Mouse (Mus musculus) heart, embryonic 12.5 days (tissue): ENCODE results near the gene Ptprt. TPM values are rescaled to one million over a fixed set of nuclear protein-coding genes. Genes with fewer than 3 reads are reported as not detected.

Experiments
- ATAC-seq: fragments of 200-750 bp; cut with Nextera tagmentation; 2 replicates; pipeline ENCODE4 v1.8.0; 2017; ENCODE audit warnings: moderate TSS enrichment, moderate library complexity; ENCODE audit not compliant: insufficient number of reproducible peaks, low FRiP score
- H3K27ac ChIP-seq: fragments of 300-500 bp; sonication (generic); 2 replicates; pipeline ENCODE4 v1.5.1; 2016; ENCODE audit warnings: mild to moderate bottlenecking, moderate library complexity; ENCODE audit not compliant: poor library complexity, severe bottlenecking
- H3K27me3 ChIP-seq: fragments of 300-500 bp; sonication (generic); replicated peaks from 2 replicates; pipeline ENCODE4 v1.6.1; 2016; ENCODE audit warnings: mild to moderate bottlenecking, moderate library complexity
- H3K36me3 ChIP-seq: fragments of 300-500 bp; sonication (generic); 2 replicates; pipeline ENCODE4 v1.6.1; 2016; ENCODE audit warnings: mild to moderate bottlenecking, moderate library complexity
- H3K4me1 ChIP-seq: fragments of 300-500 bp; sonication (generic); replicated peaks from 2 replicates; pipeline ENCODE4 v1.6.1; 2016; ENCODE audit warnings: mild to moderate bottlenecking
- H3K4me2 ChIP-seq: fragments of 300-500 bp; sonication (generic); 2 replicates; pipeline ENCODE4 v1.6.1; 2016; ENCODE audit warnings: mild to moderate bottlenecking, moderate library complexity
- H3K4me3 ChIP-seq: fragments of 300-500 bp; sonication (generic); 2 replicates; pipeline ENCODE4 v1.5.1; 2016; ENCODE audit warnings: mild to moderate bottlenecking
- H3K9ac ChIP-seq: fragments of 300-500 bp; sonication (generic); 2 replicates; pipeline ENCODE4 v1.6.1; 2016; ENCODE audit warnings: mild to moderate bottlenecking, moderate library complexity
- H3K9me3 ChIP-seq: fragments of 300-500 bp; sonication (generic); replicated peaks from 2 replicates; pipeline ENCODE4 v1.6.1; 2016; ENCODE audit warnings: mild to moderate bottlenecking, moderate library complexity
- WGBS: fragments of 180-500 bp; shearing (Covaris S2); methylation state at CpG from one replicate; pipeline ENCODE4 v1.1.7; 2016; 5-methylcytosine and 5-hydroxymethylcytosine counted together
- polyA plus RNA-seq: library from polyadenylated mRNA; unstranded; fragments of >200 nt; fragmentation: Nextera tagmentation; extraction: Ambion mirVana; gene quantifications from 2 replicates; pipeline ENCODE4 v1.2.1, GENCODE M21; 2016

Ptprt gene
- polyA plus RNA-seq, 1 experiment from 2014 or later, result 0.55 TPM

- no peak for ATAC-seq
- H3K9me3 ChIP-seq, result no peaks in the 10 kb centered on the region
- H3K27me3 ChIP-seq, result no peaks in the 10 kb centered on the region
- 83% methylated on average over 7 of the region's 7 CpGs for WGBS
- H3K4me3 ChIP-seq, result no peak overlapping the region
- no peaks in the 10 kb centered on the region for H3K4me1 ChIP-seq
- H3K9ac ChIP-seq, result no peak overlapping the region
- H3K27ac ChIP-seq, result no peak overlapping the region
- no peaks in the 10 kb centered on the region for H3K36me3 ChIP-seq
- no peak overlapping the region for H3K4me2 ChIP-seq
Measured at GRCm38 (mm10) chr2:161593391-161594152, 1067.4 kb downstream of the Ptprt start.

- Histone ChIP-seq H3K27ac (no peak overlapping the region), H3K27me3 (no peaks in the 10 kb centered on the region), H3K4me2 (no peak overlapping the region), H3K4me1 (no peaks in the 10 kb centered on the region), H3K4me3 (no peak overlapping the region), H3K9ac (no peak overlapping the region), H3K36me3 (no peaks in the 10 kb centered on the region), H3K9me3 (no peaks in the 10 kb centered on the region)
- ATAC-seq, result no peak
Measured at GRCm38 (mm10) chr2:161574401-161574800, 1086.5 kb downstream of the Ptprt start.

DNA sequence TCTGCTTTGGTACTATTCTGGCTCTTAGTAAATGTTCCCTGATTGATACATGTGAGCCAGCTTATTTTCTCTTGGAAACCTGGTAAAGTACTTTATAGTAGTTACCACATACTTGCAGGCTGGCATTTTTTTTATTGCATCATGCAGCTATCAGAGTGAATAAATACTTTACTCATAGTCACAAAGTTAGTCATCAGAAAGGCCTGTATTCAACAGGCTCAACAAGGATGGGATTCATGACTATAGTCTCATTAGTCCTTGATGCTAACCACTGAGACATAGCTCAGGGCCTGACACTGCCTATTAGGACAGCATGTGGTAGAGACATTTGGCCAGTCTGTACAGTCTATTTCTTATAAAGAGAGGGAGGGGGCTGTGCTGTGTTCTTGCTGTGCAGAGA lies 1088.7 kb downstream of the Ptprt start:
- Histone ChIP-seq H3K4me3 (no peak overlapping the region), H3K9ac (no peak overlapping the region)

GRCm38 (mm10) chr2:161570236-161570995 lies 1090.5 kb downstream of the Ptprt start:
- WGBS, result 62% methylated on average over 10 of the region's 10 CpGs
- no peak overlapping the region for H3K27ac ChIP-seq
- no peak overlapping the region for H3K4me3 ChIP-seq
- H3K9ac ChIP-seq, result no peak overlapping the region
- H3K27me3 ChIP-seq, result no peaks in the 10 kb centered on the region
- ATAC-seq, result no peak
- H3K9me3 ChIP-seq, result no peaks in the 10 kb centered on the region
- no peak overlapping the region for H3K4me2 ChIP-seq
- H3K4me1 ChIP-seq, result no peaks in the 10 kb centered on the region
- no peaks in the 10 kb centered on the region for H3K36me3 ChIP-seq

More for the DNA sequence above, 1088.7 kb downstream of the Ptprt start:
- Histone ChIP-seq H3K27ac (no peak overlapping the region), H3K4me1 (no peaks in the 10 kb centered on the region), H3K9me3 (no peaks in the 10 kb centered on the region), H3K4me2 (no peak overlapping the region), H3K36me3 (no peaks in the 10 kb centered on the region), H3K27me3 (no peaks in the 10 kb centered on the region)
- no peak for ATAC-seq

- WGBS, result 70% methylated on average over 2 of the region's 2 CpGs
- Histone ChIP-seq H3K27me3 (no peaks in the 10 kb centered on the region), H3K4me1 (no peaks in the 10 kb centered on the region), H3K4me2 (no peak overlapping the region), H3K36me3 (no peaks in the 10 kb centered on the region), H3K27ac (no peak overlapping the region), H3K9me3 (no peaks in the 10 kb centered on the region), H3K9ac (no peak overlapping the region), H3K4me3 (no peak overlapping the region)
- no peak for ATAC-seq
Measured at GRCm38 (mm10) chr2:161561502-161561901, 1099.4 kb downstream of the Ptprt start.

DNA sequence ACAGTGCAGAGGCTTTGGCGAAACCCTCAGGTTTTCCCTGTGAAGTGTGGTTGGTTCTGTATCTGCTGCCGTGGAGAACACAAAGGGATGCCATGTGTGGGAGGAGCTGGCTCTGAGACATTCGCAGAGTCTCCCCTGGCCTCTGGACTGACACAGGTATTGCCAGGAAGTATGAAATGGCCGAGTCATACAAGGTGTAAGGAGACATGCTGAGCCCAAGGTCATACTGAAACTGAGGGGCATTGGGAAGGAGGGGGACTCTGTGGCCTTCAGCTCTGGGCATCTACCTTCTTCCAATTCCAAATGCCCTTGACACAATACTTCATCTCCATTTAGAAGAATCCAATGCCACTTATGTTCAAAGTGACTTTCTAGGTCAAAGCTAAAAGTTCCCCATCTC lies 1103.1 kb downstream of the Ptprt start:
- H3K9me3 ChIP-seq, result no peaks in the 10 kb centered on the region
- no peak overlapping the region for H3K4me3 ChIP-seq
- H3K4me1 ChIP-seq, result no peaks in the 10 kb centered on the region
- WGBS, result 69% methylated on average over 4 of the region's 4 CpGs
- H3K9ac ChIP-seq, result no peak overlapping the region
- H3K27ac ChIP-seq, result no peak overlapping the region
- H3K27me3 ChIP-seq, result no peaks in the 10 kb centered on the region
- H3K4me2 ChIP-seq, result no peak overlapping the region
- no peaks in the 10 kb centered on the region for H3K36me3 ChIP-seq
- no peak for ATAC-seq

- Histone ChIP-seq H3K9me3 (no peaks in the 10 kb centered on the region), H3K4me1 (no peaks in the 10 kb centered on the region), H3K36me3 (no peaks in the 10 kb centered on the region), H3K9ac (no peak overlapping the region), H3K4me2 (no peak overlapping the region), H3K4me3 (no peak overlapping the region), H3K27ac (no peak overlapping the region), H3K27me3 (no peaks in the 10 kb centered on the region)
- ATAC-seq, result no peak
- 76% methylated on average over 9 of the region's 9 CpGs for WGBS
Measured at GRCm38 (mm10) chr2:161553651-161554050, 1107.3 kb downstream of the Ptprt start.

- no peak for ATAC-seq
- no peak overlapping the region for H3K4me2 ChIP-seq
- H3K27ac ChIP-seq, result no peak overlapping the region
- WGBS, result 82% methylated on average over 2 of the region's 2 CpGs
- H3K27me3 ChIP-seq, result no peaks in the 10 kb centered on the region
- H3K4me3 ChIP-seq, result no peak overlapping the region
- no peaks in the 10 kb centered on the region for H3K4me1 ChIP-seq
- no peaks in the 10 kb centered on the region for H3K9me3 ChIP-seq
- no peaks in the 10 kb centered on the region for H3K36me3 ChIP-seq
- no peak overlapping the region for H3K9ac ChIP-seq
Measured at GRCm38 (mm10) chr2:161552011-161552410, 1108.9 kb downstream of the Ptprt start.

DNA sequence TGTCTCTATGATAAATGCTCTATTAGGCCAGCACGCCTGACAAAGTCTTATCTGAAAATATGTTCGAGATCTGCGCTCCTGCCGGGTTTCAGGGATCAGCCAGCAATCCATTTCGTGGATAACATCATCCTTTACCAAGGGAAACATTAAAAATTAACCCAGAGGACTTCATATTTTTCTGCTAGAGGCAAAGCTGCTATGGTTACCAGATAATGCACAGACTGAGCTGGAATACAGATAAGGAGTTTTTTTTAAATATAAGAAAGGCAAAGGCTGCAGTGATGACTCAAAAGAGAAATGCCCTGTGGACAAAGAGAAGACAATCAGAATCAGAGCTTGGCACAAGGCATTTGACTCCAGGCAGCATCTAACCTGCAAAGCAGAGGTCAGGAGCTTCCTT lies 1111.4 kb downstream of the Ptprt start:
- Histone ChIP-seq H3K4me1 (no peaks in the 10 kb centered on the region), H3K9me3 (no peaks in the 10 kb centered on the region), H3K27me3 (no peaks in the 10 kb centered on the region), H3K36me3 (no peaks in the 10 kb centered on the region), H3K9ac (no peak overlapping the region), H3K27ac (no peak overlapping the region), H3K4me3 (no peak overlapping the region), H3K4me2 (no peak overlapping the region)
- no peak for ATAC-seq
- 54% methylated on average over 5 of the region's 5 CpGs for WGBS

- Histone ChIP-seq H3K4me1 (no peaks in the 10 kb centered on the region), H3K9me3 (no peaks in the 10 kb centered on the region), H3K9ac (no peak overlapping the region), H3K27ac (no peak overlapping the region), H3K36me3 (no peaks in the 10 kb centered on the region), H3K27me3 (no peaks in the 10 kb centered on the region), H3K4me3 (no peak overlapping the region), H3K4me2 (no peak overlapping the region)
- ATAC-seq, result no peak
- 76% methylated on average over 5 of the region's 5 CpGs for WGBS
Measured at GRCm38 (mm10) chr2:161547318-161547717, 1113.6 kb downstream of the Ptprt start.

- 67% methylated on average over 4 of the region's 4 CpGs for WGBS
- Histone ChIP-seq H3K9me3 (no peaks in the 10 kb centered on the region), H3K4me1 (no peaks in the 10 kb centered on the region), H3K27me3 (no peaks in the 10 kb centered on the region), H3K4me3 (no peak overlapping the region), H3K27ac (no peak overlapping the region), H3K36me3 (no peaks in the 10 kb centered on the region), H3K4me2 (no peak overlapping the region), H3K9ac (no peak overlapping the region)
- no peak for ATAC-seq
Measured at GRCm38 (mm10) chr2:161545406-161545805, 1115.5 kb downstream of the Ptprt start.
